Mouse (Mus musculus) retina, postnatal 7 days (tissue): ENCODE results near the gene Rps6ka4.

Experiments used
- DNase-seq: peaks from one replicate; pipeline ENCODE4 v3.0.0-alpha.2; 2012; ENCODE audit warnings: low read depth, low spot score

Rps6ka4 gene

DNA sequence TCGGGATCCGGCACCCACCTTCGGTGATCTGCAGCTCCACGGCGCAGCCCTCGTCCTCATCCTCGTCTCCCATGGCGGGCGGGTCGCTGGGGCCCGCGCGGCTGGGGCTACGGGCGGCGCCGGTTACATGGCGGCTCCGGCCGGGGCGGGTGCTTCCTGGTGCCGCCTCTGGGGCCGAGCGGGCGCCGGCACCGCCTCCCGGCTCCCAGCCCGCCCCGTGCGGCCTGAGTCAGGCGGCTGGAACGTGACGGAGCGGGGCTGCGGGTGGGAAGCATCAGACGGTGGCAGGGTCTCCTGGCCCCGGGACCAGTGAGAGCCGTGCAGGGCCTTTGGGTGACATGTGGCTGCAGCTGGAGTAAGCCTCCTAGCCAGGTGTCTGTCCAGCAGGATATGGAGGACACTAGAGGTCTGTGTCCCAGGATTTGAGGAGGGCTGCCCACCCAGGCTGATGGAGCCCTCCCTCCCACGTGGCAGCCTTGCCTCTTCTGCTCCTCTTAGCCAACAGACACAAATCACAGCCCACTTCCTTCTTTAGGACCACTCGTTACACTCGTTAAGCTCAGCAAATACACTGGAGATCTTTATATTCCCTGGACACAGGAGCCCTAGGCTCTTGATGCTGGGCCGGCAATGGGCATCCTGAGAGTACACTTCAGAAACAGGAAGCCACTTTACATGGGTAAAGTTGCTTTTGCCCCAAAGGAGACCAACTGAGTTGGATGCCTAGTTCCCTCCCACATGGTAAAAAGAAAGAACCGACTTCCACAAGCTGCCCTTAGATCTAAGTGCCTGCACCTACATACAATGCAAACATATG, at the start of gene Rps6ka4:
TSS of gene Rps6ka4 (minus strand) at position 162 of the 817 bp plus-strand sequence.
- no peak for DNase-seq

DNA sequence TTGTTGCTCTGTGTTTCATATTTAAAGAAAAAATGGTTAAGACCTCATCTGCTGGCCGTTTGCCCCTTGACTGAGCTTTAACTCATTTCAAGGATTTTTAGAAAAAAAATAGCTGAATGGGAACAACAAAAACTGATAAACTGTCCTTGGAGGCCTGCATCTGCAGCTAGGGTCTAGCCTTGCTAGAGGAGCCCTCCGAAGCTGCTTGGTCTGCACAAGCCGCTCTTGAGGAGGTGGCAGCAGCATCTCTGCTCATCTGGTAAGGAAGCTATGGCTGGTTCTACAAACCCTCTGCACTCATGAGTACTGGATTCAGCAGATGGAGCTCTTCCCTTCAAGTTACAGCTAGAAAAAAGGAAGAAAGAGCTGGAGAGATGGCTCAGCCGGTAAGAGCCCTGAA, 37.5 kb upstream of the Rps6ka4 start:
- no peak for DNase-seq

DNA sequence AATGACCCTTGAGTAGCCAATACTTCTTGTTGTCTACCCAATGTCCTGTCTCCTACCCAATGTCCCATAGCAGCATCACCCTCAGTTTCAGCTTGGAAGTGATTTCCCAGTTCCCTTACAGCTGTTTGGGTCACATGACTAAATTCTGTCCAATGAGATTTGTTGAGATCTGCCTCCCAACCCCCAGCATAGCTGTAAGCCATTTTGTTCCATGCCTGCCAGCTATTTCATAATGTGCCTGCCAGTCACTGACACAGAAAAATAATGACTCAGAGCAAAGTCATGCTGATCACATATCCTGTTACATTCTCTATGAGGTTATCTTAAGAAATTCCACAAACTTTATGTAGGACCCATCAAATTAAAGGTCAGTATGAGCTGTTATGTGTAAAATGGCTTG, 36.4 kb upstream of the Rps6ka4 start:
- no peak for DNase-seq

DNA sequence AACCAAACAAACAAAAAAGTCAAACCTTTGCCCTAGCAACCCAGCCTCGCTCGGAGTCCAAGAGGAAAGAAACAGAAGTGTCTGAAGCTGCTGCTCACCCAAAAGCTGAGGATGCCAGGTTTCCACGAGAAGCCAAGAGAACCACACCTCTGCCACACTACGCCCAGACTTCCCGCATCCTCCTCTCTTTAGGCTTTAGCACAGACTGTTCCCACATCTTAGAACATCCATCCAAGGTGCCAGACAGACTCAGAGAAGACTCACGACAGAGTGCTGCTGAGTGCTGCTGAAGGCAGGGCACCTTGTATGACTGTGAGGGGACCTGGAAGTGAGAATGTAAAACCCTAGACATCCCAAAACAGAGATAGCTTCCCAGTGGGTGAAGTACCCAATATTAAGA, 35.4 kb upstream of the Rps6ka4 start:
- DNase-seq: no peak

DNA sequence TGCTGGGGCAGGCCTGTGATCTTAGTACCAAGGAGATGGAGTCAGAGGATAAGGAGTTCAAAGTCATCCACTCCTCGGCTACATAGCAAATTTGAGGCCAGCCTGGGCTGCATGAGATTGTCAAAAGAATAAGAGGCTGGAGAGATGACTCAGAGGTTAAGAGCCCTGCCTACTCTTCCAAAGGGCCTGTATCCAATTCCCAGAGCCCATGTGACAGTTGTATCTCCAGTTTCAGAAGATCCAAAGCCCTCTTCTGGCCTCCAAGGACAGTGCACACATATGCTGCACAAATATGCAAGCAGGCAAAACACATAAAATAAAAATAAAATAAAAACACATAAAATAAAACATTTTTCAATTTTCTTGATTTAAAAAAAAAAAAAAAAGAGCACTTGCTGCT, 33.8 kb upstream of the Rps6ka4 start:
- no peak for DNase-seq

DNA sequence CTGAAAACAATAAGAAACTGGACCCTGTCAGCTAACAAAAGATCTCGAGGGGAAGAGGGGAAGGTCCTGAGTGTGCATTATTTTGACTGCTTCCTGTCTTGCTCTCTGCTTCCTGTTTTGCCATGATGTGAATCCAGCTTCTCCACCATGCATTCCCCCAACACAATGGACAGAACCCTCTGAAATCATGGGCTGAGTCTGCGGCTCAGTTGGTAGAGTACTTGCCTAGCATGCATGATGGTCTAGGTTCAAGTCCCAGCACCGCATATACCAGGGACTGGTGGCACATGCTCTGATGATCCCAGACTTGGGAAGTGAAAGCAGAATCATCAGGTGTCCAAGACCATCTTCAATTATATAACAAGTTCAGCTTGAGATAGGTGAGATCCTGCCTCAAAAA, 32.3 kb upstream of the Rps6ka4 start:
- no peak for DNase-seq

DNA sequence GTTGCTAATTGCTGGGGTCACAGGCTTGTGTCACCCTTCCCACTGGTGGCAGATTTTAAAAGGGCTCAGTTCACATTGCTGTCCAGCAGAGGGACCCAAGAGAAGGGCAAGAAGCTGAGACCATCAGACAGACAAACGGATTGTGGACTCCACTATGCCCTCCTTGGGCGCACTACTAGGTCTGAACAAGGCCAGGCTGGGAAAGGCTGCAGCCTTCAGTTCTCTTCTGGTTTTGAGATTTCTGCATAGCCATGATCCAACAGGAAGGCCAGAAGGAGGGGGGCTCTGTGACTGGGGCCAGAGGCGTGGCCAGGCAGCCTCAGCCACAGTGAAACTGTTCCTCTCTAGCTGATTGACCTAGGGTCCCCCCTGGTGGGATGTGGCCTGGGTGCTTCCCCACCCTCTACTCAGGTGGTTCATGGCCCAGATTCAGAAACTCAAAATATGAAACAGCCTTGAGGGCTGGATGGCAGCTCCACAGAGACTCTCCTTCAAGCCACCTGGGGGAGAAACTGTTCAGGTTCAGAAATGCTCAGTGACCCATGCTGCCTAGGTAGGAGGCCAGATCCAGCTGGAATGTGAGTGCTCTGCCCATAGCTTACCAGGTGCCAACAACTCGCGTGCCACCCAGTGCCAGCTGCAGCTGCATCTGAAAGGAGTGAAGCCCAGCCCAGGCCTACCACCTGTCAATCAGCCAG, 31.3 kb upstream of the Rps6ka4 start:
- DNase-seq: no peak

DNA sequence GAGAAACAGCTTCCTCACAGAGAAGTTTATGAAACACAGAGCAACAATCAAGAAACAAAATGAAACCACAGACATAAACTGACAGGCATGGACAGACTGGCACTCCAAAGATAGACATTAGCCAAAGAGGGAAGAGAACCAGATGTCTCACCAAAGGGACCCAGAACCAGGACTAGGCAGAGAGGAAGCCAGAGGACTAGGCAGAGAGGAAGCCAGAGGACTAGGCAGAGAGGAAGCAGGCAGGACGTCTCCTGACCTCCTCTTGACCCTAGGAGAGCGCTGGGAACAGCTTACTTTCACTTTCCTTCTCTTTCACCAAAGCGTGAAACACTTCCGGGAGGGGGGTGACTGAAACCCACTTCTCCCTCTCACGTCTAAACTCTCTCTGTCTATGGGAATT, 28.9 kb upstream of the Rps6ka4 start:
- DNase-seq: no peak

DNA sequence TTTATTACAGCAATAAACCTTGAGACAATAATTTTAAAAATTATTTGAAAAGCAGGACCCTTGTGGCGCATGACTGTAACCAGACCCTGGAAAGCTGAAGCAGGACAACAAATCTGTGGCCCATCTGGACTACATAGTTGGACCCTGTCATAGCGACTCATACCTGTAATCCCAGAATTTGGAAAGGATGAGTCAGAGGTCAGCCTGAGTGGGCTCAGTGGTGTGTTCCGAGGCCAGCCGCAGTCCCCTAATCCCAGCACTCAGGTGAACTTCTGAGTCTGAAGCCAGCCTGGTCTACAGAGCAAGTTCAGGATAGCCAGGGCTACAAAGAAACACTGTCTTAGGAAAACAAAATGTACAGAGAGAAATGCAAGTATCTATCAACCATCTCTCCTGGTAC, 21.0 kb upstream of the Rps6ka4 start:
- no peak for DNase-seq

DNA sequence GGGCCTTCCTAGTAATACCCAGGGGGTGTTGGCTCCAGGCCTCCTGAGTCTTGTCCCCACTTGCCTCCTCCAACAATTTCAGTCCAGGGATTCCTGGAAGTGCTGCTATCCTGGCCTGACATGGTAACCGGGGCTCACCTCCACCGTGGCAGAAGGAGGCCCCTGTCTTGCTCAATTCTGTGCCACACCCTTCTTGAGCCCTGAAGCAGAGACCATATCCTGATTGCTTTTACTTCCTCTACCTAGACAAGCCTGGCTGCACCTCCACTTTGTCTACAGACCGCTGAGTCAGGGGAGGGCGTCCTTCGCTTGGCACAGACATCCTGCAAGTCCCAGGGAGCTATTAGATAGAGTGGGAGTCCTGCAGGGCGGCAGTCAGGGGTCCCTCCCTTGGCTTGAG, 20.3 kb upstream of the Rps6ka4 start:
- no peak for DNase-seq

DNA sequence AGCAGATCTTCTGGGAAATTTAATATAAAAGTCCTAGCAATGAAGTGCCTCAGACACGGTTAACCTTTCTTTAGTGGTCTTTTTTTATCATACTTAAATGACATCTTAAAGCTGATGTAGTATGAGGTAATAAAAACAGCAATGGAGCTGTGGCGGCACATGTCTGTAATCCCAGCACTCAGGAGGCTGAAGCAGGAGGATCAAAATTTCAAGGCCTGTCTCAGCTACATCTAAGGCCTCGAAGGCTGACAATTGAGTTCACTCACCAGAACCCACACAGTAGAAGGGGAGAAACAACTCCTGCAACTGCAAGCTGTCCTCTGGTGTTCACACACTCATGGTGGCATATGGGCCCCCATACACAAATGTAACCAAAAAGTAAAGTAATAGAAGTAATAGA, 19.5 kb upstream of the Rps6ka4 start:
- no peak for DNase-seq

DNA sequence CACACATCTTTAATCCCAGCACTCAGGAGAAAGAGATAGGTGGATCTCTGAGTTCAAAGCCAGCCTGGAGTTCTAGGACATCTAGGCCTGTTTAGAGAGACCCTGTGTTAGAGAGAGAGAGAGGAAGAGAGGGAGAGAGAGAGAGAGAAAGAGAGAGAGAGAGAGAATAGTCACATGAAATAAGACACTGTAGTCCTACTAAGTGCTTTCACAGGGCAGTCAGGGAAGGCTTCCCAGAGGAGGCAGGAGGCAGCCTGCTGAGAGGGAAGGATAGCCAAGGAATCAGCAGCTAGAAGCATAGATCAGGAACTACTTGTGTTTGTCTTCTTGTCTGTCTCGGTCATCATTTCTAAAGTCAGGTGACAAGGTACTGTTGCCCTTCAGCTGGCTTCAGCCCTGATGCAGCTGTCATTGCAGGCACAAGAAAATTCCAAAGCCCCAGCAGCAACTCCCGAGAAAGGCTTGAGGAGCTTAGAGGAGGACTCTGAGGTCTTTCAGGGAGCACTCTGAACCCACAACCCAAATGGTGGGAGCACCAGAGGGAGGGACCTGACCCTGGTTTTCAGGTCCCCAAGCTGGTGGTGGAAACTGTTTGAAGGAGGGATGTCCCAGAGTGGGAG, 18.7 kb upstream of the Rps6ka4 start:
- no peak for DNase-seq

DNA sequence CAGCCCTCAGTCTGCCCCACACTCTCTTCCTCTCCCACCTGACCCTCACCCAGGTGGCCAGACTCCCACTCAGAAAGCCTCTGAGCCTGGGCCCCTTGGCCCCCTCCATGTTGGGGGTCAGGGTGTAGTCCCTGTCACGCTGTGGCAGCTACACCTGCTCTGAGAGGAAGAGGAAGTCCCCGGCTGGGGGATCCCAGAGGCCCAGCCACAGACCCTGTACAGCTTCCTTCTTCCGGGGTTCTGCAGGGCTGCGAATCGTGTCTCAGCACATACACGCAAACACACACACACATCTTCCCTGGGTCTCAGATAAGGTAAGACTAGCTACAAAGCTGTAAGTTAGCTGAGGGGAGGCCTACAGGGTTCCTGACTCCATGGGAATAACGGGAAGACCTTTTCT, 17.6 kb upstream of the Rps6ka4 start, which contains the start of gene Ccdc88b:
TSS of gene Ccdc88b (minus strand) at position 181 of the 400 bp plus-strand sequence.
- no peak for DNase-seq

DNA sequence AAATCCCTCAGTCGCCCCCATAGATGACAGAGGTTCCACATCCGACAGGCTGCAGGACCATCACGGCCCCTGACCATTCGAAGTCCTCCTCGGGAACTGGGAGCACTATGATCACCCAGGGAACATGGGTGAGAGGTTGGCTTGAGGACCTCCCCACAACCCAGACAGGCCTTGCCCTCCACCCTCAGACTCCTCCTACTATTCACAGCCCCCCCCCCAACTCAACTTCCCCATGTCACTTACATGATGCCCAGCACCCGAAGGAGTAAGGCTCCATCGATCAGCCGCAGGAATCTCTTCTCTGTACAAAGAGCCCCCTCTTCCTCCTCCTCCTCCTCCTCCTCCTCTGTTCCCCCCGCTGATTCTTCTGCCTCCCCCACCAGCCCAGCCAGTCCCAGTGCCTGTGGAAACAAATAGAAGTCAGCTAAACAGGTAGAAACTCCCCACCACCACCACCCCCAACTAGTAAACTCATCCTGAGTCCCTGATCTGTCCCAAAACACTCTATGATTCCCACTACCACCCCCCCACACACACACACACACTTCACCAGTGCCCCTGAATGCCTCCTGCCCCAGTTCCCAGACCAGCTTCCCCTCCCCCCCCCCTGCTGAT, 17.1 kb upstream of the Rps6ka4 start:
- DNase-seq: no peak

DNA sequence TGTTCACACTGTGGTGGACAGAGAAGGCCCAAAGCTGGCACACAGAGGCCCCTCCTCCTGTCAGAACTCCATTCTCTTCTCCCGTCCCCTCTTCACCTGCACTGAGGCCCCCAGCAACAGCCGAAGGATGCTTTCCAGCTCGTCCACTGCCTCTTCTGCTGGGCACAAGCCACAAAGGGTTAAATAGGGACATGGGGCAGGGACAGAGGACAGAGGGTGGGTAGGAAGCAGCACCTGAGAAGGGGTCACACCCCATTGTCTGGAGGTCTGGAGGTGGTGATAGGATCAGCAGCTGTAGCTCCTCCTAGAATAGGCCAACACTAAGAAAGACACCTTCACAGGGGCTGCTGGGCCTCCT, 16.5 kb upstream of the Rps6ka4 start:
- no peak for DNase-seq

DNA sequence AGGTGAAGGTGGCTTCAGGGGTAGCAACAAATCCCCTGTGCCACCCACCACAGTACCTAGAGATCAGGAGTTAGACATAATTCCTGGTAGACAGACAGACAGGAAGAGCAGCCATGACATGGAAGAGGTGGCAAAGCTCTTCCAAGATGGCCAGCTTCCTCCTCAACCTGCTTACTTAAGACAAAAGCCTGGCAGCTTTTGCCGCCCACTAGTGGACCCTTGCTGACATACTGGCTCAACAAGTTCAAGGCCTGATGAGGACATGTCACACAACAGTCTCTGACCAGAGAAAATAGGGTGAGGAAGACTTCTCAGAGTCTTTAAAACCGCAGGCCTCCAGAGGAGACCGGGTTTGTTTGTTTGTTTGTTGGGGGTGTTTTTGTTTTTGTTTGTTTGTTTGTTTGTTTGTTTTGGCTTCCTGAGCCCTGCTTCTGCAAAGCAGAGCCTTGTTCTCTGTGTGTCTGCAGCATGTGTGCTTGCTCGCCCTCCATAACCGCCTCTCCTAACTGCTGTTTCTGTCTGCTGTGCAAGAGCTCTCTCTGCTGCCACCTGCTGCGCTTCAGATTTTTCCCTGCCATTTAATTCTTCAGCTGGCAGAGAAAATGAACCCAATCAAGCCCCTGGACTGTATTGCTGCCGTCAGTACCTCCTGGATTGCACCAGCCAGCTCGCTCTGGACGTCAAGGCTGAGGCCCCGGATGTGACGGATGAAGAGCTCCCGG, 16.0 kb upstream of the Rps6ka4 start:
- DNase-seq: no peak

DNA sequence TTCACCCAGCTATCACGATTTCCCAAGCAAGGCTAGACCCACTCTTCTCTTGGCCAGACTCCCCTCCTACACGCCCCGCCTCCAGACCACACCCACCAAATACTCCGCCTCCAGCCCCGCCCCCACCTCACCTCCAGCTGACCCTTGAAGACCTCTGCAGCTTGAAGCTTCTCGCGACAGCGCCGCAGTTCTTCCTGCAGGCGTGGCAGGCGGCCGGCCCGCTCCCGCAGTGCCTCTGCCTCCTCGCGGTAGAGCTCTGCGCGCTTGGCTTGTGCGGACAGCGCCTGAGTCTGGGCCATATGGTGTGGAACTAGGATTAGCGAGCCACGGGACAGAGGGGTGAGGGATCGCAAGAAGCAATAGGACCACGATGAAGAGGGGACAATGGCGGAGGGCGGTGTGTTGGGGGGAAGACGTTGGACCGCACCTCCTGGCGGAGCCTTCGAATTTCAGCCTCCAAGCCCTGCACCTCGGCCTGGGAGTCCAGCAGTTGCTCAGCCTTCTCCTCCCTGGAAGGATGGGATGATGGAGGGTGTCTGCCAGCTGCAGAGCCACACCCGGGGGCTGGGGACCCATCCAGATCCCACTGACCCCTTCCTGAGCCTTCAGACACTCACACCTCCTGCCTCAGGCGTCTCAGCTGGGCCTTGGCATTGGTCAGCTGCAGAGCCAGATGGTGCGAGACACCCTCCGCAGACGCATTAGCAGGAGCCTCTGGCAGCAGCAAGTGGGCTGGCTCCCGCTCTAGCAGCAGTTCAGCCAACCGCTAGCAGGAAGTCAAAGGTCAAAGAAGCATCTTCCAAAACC, 15.0 kb upstream of the Rps6ka4 start:
- peak; percentile 66 for DNase-seq

DNA sequence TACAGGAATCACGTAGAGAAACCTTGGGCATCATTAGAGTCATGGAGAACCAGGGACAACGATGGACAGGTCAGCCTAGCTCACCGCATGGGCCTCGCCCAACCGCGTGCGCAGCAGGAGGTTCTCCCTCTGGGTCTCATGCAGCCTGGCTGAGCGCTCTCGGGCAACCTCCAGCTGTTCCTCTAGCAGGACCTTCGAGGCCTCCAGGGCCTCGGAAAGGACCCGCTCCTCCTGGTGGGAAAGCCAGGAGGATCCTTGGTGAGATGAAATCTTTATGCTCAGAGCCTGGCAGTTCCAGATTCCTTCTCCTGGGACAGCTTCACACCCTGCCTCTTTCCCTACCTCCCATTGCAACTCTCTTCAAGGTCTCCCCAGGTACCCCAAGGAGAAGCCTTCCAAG, 14.2 kb upstream of the Rps6ka4 start:
- DNase-seq: no peak

DNA sequence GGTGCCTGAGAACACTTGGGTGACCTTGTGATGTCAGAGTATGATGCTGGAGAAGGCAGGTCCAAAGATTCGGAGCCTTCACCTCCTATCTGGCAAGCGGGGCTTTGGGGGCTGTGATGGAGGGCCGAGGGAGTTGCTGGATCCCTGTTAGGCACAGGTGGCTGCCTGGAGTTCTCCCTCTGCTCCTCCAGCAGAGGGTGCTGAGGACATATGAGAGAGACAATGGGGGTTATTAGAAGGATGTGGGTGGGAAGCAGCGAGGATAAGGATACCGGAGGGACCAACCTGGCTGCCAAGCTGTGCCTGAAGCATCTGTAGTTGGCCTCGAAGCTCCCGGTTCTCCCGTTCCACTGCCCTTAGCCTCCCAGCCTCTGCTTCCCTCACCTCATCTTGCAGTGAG, 13.5 kb upstream of the Rps6ka4 start:
- DNase-seq: no peak

DNA sequence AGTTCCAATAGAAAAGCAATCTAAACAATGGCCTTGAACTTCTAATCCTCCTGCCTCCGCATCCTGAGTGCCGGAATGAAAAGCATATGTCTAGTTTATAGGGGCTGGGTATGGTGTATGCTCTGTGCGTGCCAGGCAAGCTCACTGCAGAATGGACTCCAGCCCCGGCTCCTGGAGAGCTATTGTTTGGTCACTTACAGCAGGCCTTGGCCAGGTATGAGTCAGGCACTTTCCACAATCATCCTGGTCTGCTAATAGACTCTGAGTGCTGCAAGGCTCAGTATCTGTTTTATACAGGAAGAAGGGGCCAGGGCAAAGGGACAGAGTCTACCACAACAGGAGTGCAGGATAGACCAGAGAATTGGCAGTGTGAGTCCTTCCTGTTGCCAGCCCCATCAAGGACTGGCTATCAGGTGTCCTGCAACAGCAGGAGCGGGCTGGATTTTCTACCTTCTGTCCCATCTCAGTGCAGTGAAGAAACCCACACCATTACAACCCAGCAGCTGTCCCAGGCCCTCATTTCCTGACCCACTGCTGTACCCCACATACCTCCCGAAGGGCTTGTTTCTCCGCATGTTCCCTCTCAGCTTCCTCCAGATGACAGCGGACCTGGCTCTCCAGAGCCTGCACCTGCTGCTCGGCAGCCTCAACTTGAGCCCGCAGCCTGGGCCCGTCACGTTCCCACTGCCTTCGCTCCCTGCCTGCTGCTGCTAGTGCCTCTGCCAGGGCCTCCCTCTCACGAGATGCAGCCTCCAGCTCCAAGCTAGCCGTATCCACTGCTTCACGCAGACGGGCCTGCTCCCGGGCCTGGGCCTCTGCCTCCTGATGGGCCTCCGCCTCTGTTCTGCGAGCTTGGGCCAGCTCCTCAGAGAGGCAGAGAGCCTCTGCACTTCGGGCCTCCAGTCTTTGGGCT, 12.2 kb upstream of the Rps6ka4 start:
- no peak for DNase-seq
